Mouse (Mus musculus) forebrain, embryonic 10.5 days (tissue): ENCODE data around the gene Rasgrf1. TPM values are rescaled to one million over a fixed set of nuclear protein-coding genes. Genes with fewer than 3 reads are reported as not detected.

Experiments used
- DNase-seq: peaks from one replicate; pipeline ENCODE4 v3.0.0-alpha.2; 2017; ENCODE audit warnings: low spot score; ENCODE audit errors: extremely low spot score
- H3K27ac ChIP-seq: fragments of 300-500 bp; sonication (generic); 2 replicates; pipeline ENCODE4 v1.5.1; 2016; ENCODE audit warnings: mild to moderate bottlenecking
- H3K27me3 ChIP-seq: fragments of 300-500 bp; sonication (generic); 2 replicates; pipeline ENCODE4 v1.6.1; 2016; ENCODE audit warnings: mild to moderate bottlenecking; ENCODE audit not compliant: poor library complexity, severe bottlenecking
- H3K36me3 ChIP-seq: fragments of 300-500 bp; sonication (generic); replicated peaks from 2 replicates; pipeline ENCODE4 v1.6.1; 2016; ENCODE audit warnings: mild to moderate bottlenecking, moderate library complexity
- H3K4me1 ChIP-seq: fragments of 300-500 bp; sonication (generic); 2 replicates; pipeline ENCODE4 v1.6.1; 2016
- H3K4me3 ChIP-seq: fragments of 300-500 bp; sonication (generic); 2 replicates; pipeline ENCODE4 v1.5.1; 2016; ENCODE audit warnings: mild to moderate bottlenecking, moderate library complexity
- H3K9me3 ChIP-seq: fragments of 300-500 bp; sonication (generic); 2 replicates; pipeline ENCODE4 v1.6.1; 2016; ENCODE audit warnings: mild to moderate bottlenecking, moderate library complexity
- WGBS: fragments of 180-500 bp; shearing (Covaris S2); methylation state at CpG from one replicate; pipeline ENCODE4 v1.1.7; 2016; 5-methylcytosine and 5-hydroxymethylcytosine counted together
- polyA plus RNA-seq: library from polyadenylated mRNA; unstranded; fragments of >200 nt; fragmentation: Nextera tagmentation; extraction: Ambion mirVana; gene quantifications from 2 replicates; pipeline ENCODE4 v1.2.1, GENCODE M21; 2016

Rasgrf1 gene
- polyA plus RNA-seq, 1 experiment from 2014 or later = not detected

- no peaks in the 10 kb centered on the region for H3K4me1 ChIP-seq
- H3K27ac ChIP-seq = no peak overlapping the region
- no peaks in the 10 kb centered on the region for H3K9me3 ChIP-seq
- no peak overlapping the region for H3K4me3 ChIP-seq
- no peak for DNase-seq
- WGBS = 83% methylated on average over 1 of the region's 1 CpGs
- H3K36me3 ChIP-seq = no peaks in the 10 kb centered on the region
- no peaks in the 10 kb centered on the region for H3K27me3 ChIP-seq
These were observed 72.5 kb downstream of the Rasgrf1 start for GRCm38 (mm10) chr9:89982256-89982655.

GRCm38 (mm10) chr9:89988053-89988452 is 78.3 kb downstream of the Rasgrf1 start:
- H3K9me3 ChIP-seq = no peaks in the 10 kb centered on the region
- no peak overlapping the region for H3K4me3 ChIP-seq
- H3K4me1 ChIP-seq = no peaks in the 10 kb centered on the region
- no peak for DNase-seq
- no peaks in the 10 kb centered on the region for H3K36me3 ChIP-seq
- H3K27me3 ChIP-seq = no peaks in the 10 kb centered on the region
- H3K27ac ChIP-seq = no peak overlapping the region
- 88% methylated on average over 3 of the region's 3 CpGs for WGBS

GRCm38 (mm10) chr9:89988811-89989528 is 79.3 kb downstream of the Rasgrf1 start:
- no peaks in the 10 kb centered on the region for H3K4me1 ChIP-seq
- H3K27ac ChIP-seq = no peak overlapping the region
- H3K9me3 ChIP-seq = no peaks in the 10 kb centered on the region
- 93% methylated on average over 10 of the region's 10 CpGs for WGBS
- H3K36me3 ChIP-seq = no peaks in the 10 kb centered on the region
- DNase-seq = no peak
- no peaks in the 10 kb centered on the region for H3K27me3 ChIP-seq
- no peak overlapping the region for H3K4me3 ChIP-seq

- no peaks in the 10 kb centered on the region for H3K27me3 ChIP-seq
- H3K27ac ChIP-seq = no peak overlapping the region
- WGBS = 94% methylated on average over 3 of the region's 3 CpGs
- H3K9me3 ChIP-seq = no peaks in the 10 kb centered on the region
- no peak overlapping the region for H3K4me3 ChIP-seq
- no peaks in the 10 kb centered on the region for H3K4me1 ChIP-seq
- no peaks in the 10 kb centered on the region for H3K36me3 ChIP-seq
- DNase-seq = no peak
These were observed 96.7 kb downstream of the Rasgrf1 start for GRCm38 (mm10) chr9:90006432-90006831.

- Histone ChIP-seq H3K27ac (no peak overlapping the region), H3K27me3 (no peaks in the 10 kb centered on the region), H3K4me3 (no peak overlapping the region), H3K9me3 (no peaks in the 10 kb centered on the region), H3K36me3 (no peaks in the 10 kb centered on the region), H3K4me1 (no peaks in the 10 kb centered on the region)
- DNase-seq = no peak
- WGBS = 34% methylated on average over 2 of the region's 2 CpGs
These were observed 97.4 kb downstream of the Rasgrf1 start for GRCm38 (mm10) chr9:90007094-90007493.

- no peak overlapping the region for H3K4me3 ChIP-seq
- 88% methylated on average over 6 of the region's 6 CpGs for WGBS
- no peaks in the 10 kb centered on the region for H3K9me3 ChIP-seq
- no peak for DNase-seq
- no peaks in the 10 kb centered on the region for H3K27me3 ChIP-seq
- no peak overlapping the region for H3K27ac ChIP-seq
- H3K36me3 ChIP-seq = no peaks in the 10 kb centered on the region
- H3K4me1 ChIP-seq = no peaks in the 10 kb centered on the region
These were observed 98.4 kb downstream of the Rasgrf1 start for GRCm38 (mm10) chr9:90008138-90008537.

- H3K4me1 ChIP-seq = no peaks in the 10 kb centered on the region
- no peak overlapping the region for H3K4me3 ChIP-seq
- no peaks in the 10 kb centered on the region for H3K9me3 ChIP-seq
- H3K27ac ChIP-seq = no peak overlapping the region
- WGBS = 74% methylated on average over 2 of the region's 2 CpGs
- DNase-seq = no peak
- no peaks in the 10 kb centered on the region for H3K27me3 ChIP-seq
- H3K36me3 ChIP-seq = no peaks in the 10 kb centered on the region
These were observed 102.1 kb downstream of the Rasgrf1 start for GRCm38 (mm10) chr9:90011849-90012248.

GRCm38 (mm10) chr9:90014649-90015048 is 104.9 kb downstream of the Rasgrf1 start:
- Histone ChIP-seq H3K4me3 (no peak overlapping the region), H3K9me3 (no peaks in the 10 kb centered on the region), H3K27me3 (no peaks in the 10 kb centered on the region), H3K4me1 (no peaks in the 10 kb centered on the region), H3K27ac (no peak overlapping the region), H3K36me3 (no peaks in the 10 kb centered on the region)
- WGBS = 93% methylated on average over 3 of the region's 3 CpGs
- DNase-seq = no peak

- no peaks in the 10 kb centered on the region for H3K27me3 ChIP-seq
- WGBS = 88% methylated on average over 6 of the region's 6 CpGs
- H3K4me1 ChIP-seq = no peaks in the 10 kb centered on the region
- DNase-seq = no peak
- H3K4me3 ChIP-seq = no peak overlapping the region
- no peaks in the 10 kb centered on the region for H3K9me3 ChIP-seq
- H3K27ac ChIP-seq = no peak overlapping the region
- H3K36me3 ChIP-seq = no peaks in the 10 kb centered on the region
These were observed 106.5 kb downstream of the Rasgrf1 start for GRCm38 (mm10) chr9:90016204-90016603.

- WGBS = 92% methylated on average over 6 of the region's 6 CpGs
- Histone ChIP-seq H3K4me1 (no peaks in the 10 kb centered on the region), H3K4me3 (no peak overlapping the region), H3K9me3 (no peaks in the 10 kb centered on the region), H3K36me3 (no peaks in the 10 kb centered on the region), H3K27me3 (no peaks in the 10 kb centered on the region), H3K27ac (no peak overlapping the region)
- no peak for DNase-seq
These were observed 111.2 kb downstream of the Rasgrf1 start for GRCm38 (mm10) chr9:90020866-90021265.

- Histone ChIP-seq H3K9me3 (no peaks in the 10 kb centered on the region), H3K27ac (no peak overlapping the region), H3K27me3 (no peaks in the 10 kb centered on the region), H3K4me3 (no peak overlapping the region), H3K36me3 (no peaks in the 10 kb centered on the region), H3K4me1 (no peaks in the 10 kb centered on the region)
- 92% methylated on average over 4 of the region's 4 CpGs for WGBS
- DNase-seq = no peak
These were observed 111.7 kb downstream of the Rasgrf1 start for GRCm38 (mm10) chr9:90021442-90021841.

GRCm38 (mm10) chr9:90027709-90028108 is 118.0 kb downstream of the Rasgrf1 start:
- WGBS = 89% methylated on average over 6 of the region's 6 CpGs
- H3K27ac ChIP-seq = no peak overlapping the region
- no peak overlapping the region for H3K4me3 ChIP-seq
- no peaks in the 10 kb centered on the region for H3K36me3 ChIP-seq
- no peaks in the 10 kb centered on the region for H3K9me3 ChIP-seq
- H3K27me3 ChIP-seq = no peaks in the 10 kb centered on the region
- H3K4me1 ChIP-seq = no peaks in the 10 kb centered on the region
- no peak for DNase-seq

GRCm38 (mm10) chr9:90033922-90034321 is 124.2 kb downstream of the Rasgrf1 start:
- Histone ChIP-seq H3K4me1 (no peaks in the 10 kb centered on the region), H3K9me3 (no peaks in the 10 kb centered on the region), H3K4me3 (no peak overlapping the region), H3K27ac (no peak overlapping the region), H3K27me3 (no peaks in the 10 kb centered on the region), H3K36me3 (no peaks in the 10 kb centered on the region)
- 83% methylated on average over 4 of the region's 4 CpGs for WGBS
- DNase-seq = no peak

- no peaks in the 10 kb centered on the region for H3K27me3 ChIP-seq
- no peak overlapping the region for H3K4me3 ChIP-seq
- H3K4me1 ChIP-seq = no peaks in the 10 kb centered on the region
- H3K27ac ChIP-seq = no peak overlapping the region
- DNase-seq = no peak
- no peaks in the 10 kb centered on the region for H3K9me3 ChIP-seq
- 68% methylated on average over 2 of the region's 2 CpGs for WGBS
- no peaks in the 10 kb centered on the region for H3K36me3 ChIP-seq
These were observed 125.5 kb downstream of the Rasgrf1 start for GRCm38 (mm10) chr9:90035168-90035567.
